Mouse (Mus musculus): ENCODE results near the gene Zfp704. TPM values are rescaled to one million over a fixed set of nuclear protein-coding genes. Genes with fewer than 3 reads are reported as not detected.
A peak's percentile ranks its signal among the peaks of the same experiment; 100 is the strongest.

The Zfp704 gene
- polyA plus RNA-seq, 1 experiment from 2014 or later: 7.2 TPM

GRCm38 (mm10) chr3:9481956-9482355 lies 127.9 kb downstream of the Zfp704 start:
- peak; percentile 66 for DNase-seq (ENCODE audit: low spot score)
- Histone ChIP-seq H3K27me3 (ENCODE audit: insufficient read depth, poor library complexity, severe bottlenecking) (no peaks in the 10 kb centered on the region), H3K9me3 (no peaks in the 10 kb centered on the region), H3K27ac (no peak overlapping the region), H3K4me3 (no peak overlapping the region), H3K4me1 (peaks cover 10% of the 10 kb centered on the region), H3K36me3 (no peaks in the 10 kb centered on the region)
- WGBS: 91% methylated on average over 4 of the region's 4 CpGs

- Histone ChIP-seq H3K36me3 (no peaks in the 10 kb centered on the region), H3K9me3 (no peaks in the 10 kb centered on the region), H3K4me3 (no peak overlapping the region), H3K4me1 (peaks cover 10% of the 10 kb centered on the region), H3K27ac (no peak overlapping the region), H3K27me3 (ENCODE audit: insufficient read depth, poor library complexity, severe bottlenecking) (no peaks in the 10 kb centered on the region)
- peak; percentile 74 for DNase-seq (ENCODE audit: low spot score)
- 59% methylated on average over 6 of the region's 6 CpGs for whole genome bisulfite sequencing
Measured at GRCm38 (mm10) chr3:9481358-9481757, 128.5 kb downstream of the Zfp704 start.

GRCm38 (mm10) chr3:9480936-9481335 lies 128.9 kb downstream of the Zfp704 start:
- Histone ChIP-seq H3K4me3 (no peak overlapping the region), H3K4me1 (peaks cover 10% of the 10 kb centered on the region), H3K36me3 (no peaks in the 10 kb centered on the region), H3K27me3 (ENCODE audit: insufficient read depth, poor library complexity, severe bottlenecking) (no peaks in the 10 kb centered on the region), H3K27ac (no peak overlapping the region), H3K9me3 (no peaks in the 10 kb centered on the region)
- 84% methylated on average over 5 of the region's 5 CpGs for WGBS
- DNase-seq (ENCODE audit: low spot score): peak; percentile 58

GRCm38 (mm10) chr3:9477386-9477785 lies 132.5 kb downstream of the Zfp704 start:
- WGBS: 79% methylated on average over 2 of the region's 2 CpGs
- H3K4me3 ChIP-seq: no peak overlapping the region
- H3K36me3 ChIP-seq: 0 out of 2 replicates have a peak, but pooled peaks cover 3% of the 10 kb centered on the region
- peaks cover 5% of the 10 kb centered on the region; the same call in 1 of the 2 replicates for H3K4me1 ChIP-seq
- no peaks in the 10 kb centered on the region for H3K27me3 ChIP-seq (ENCODE audit: insufficient read depth, poor library complexity, severe bottlenecking)
- peak; percentile 9 for DNase-seq (ENCODE audit: low spot score)
- no peak overlapping the region for H3K27ac ChIP-seq
- no peaks in the 10 kb centered on the region for H3K9me3 ChIP-seq

- H3K4me3 ChIP-seq: no peak overlapping the region
Measured at GRCm38 (mm10) chr3:9476336-9476735, 133.5 kb downstream of the Zfp704 start.

GRCm38 (mm10) chr3:9475501-9475900 lies 134.4 kb downstream of the Zfp704 start:
- no peaks in the 10 kb centered on the region for H3K4me1 ChIP-seq
- WGBS: 90% methylated on average over 5 of the region's 5 CpGs

More at GRCm38 (mm10) chr3:9476336-9476735, 133.5 kb downstream of the Zfp704 start:
- 93% methylated on average over 3 of the region's 3 CpGs for WGBS
- peaks cover 2% of the 10 kb centered on the region; the same call in 1 of the 2 replicates for H3K4me1 ChIP-seq
- peak; percentile 73 for DNase-seq (ENCODE audit: low spot score)
- H3K27me3 ChIP-seq (ENCODE audit: insufficient read depth, poor library complexity, severe bottlenecking): no peaks in the 10 kb centered on the region
- no peaks in the 10 kb centered on the region for H3K9me3 ChIP-seq
- 0 out of 2 replicates have a peak, but pooled peaks cover 3% of the 10 kb centered on the region for H3K36me3 ChIP-seq
- H3K27ac ChIP-seq: no peak overlapping the region

GRCm38 (mm10) chr3:9474331-9474730 lies 135.6 kb downstream of the Zfp704 start:
- no peaks in the 10 kb centered on the region for H3K27me3 ChIP-seq (ENCODE audit: insufficient read depth, poor library complexity, severe bottlenecking)
- no peak overlapping the region for H3K4me3 ChIP-seq
- H3K36me3 ChIP-seq: 0 out of 2 replicates have a peak, but pooled peaks cover 3% of the 10 kb centered on the region
- H3K9me3 ChIP-seq: no peaks in the 10 kb centered on the region
- no peaks in the 10 kb centered on the region for H3K4me1 ChIP-seq
- WGBS: 91% methylated on average over 6 of the region's 6 CpGs
- no peak overlapping the region for H3K27ac ChIP-seq
- DNase-seq (ENCODE audit: low spot score): peak; percentile 61

More at GRCm38 (mm10) chr3:9475501-9475900, 134.4 kb downstream of the Zfp704 start:
- H3K36me3 ChIP-seq: 0 out of 2 replicates have a peak, but pooled peaks cover 3% of the 10 kb centered on the region
- H3K9me3 ChIP-seq: no peaks in the 10 kb centered on the region
- no peak overlapping the region for H3K4me3 ChIP-seq
- peak; percentile 53 for DNase-seq (ENCODE audit: low spot score)
- no peak overlapping the region for H3K27ac ChIP-seq
- H3K27me3 ChIP-seq (ENCODE audit: insufficient read depth, poor library complexity, severe bottlenecking): no peaks in the 10 kb centered on the region

- 0 out of 2 replicates have a peak, but pooled peaks cover 3% of the 10 kb centered on the region for H3K4me1 ChIP-seq
- WGBS: 50% methylated on average over 3 of the region's 3 CpGs
- H3K4me3 ChIP-seq: no peak overlapping the region
- no peaks in the 10 kb centered on the region for H3K9me3 ChIP-seq
- H3K27ac ChIP-seq: no peak overlapping the region
- no peak for DNase-seq (ENCODE audit: low spot score)
- H3K36me3 ChIP-seq: peaks cover 11% of the 10 kb centered on the region
- H3K27me3 ChIP-seq (ENCODE audit: insufficient read depth, poor library complexity, severe bottlenecking): no peaks in the 10 kb centered on the region
Measured at GRCm38 (mm10) chr3:9466287-9466686, 143.6 kb downstream of the Zfp704 start.

- Histone ChIP-seq H3K4me3 (no peak overlapping the region), H3K36me3 (peaks cover 12% of the 10 kb centered on the region), H3K27me3 (ENCODE audit: insufficient read depth, poor library complexity, severe bottlenecking) (no peaks in the 10 kb centered on the region), H3K9me3 (no peaks in the 10 kb centered on the region), H3K4me1 (0 out of 2 replicates have a peak, but pooled peaks cover 3% of the 10 kb centered on the region), H3K27ac (no peak overlapping the region)
- WGBS: 76% methylated on average over 4 of the region's 4 CpGs
- no peak for DNase-seq (ENCODE audit: low spot score)
Measured at GRCm38 (mm10) chr3:9465731-9466130, 144.2 kb downstream of the Zfp704 start.

GRCm38 (mm10) chr3:9461660-9462059 lies 148.2 kb downstream of the Zfp704 start:
- WGBS: 60% methylated on average over 5 of the region's 5 CpGs
- H3K27me3 ChIP-seq (ENCODE audit: insufficient read depth, poor library complexity, severe bottlenecking): no peaks in the 10 kb centered on the region
- H3K27ac ChIP-seq: peak overlapping the region; percentile 44
- no peaks in the 10 kb centered on the region for H3K9me3 ChIP-seq
- H3K4me3 ChIP-seq: no peak overlapping the region
- H3K4me1 ChIP-seq: 0 out of 2 replicates have a peak, but pooled peaks cover 3% of the 10 kb centered on the region
- peak; percentile 71 for DNase-seq (ENCODE audit: low spot score)
- peaks cover 16% of the 10 kb centered on the region for H3K36me3 ChIP-seq

GRCm38 (mm10) chr3:9460284-9460683 lies 149.6 kb downstream of the Zfp704 start:
- no peaks in the 10 kb centered on the region for H3K9me3 ChIP-seq
- H3K36me3 ChIP-seq: peaks cover 16% of the 10 kb centered on the region
- DNase-seq (ENCODE audit: low spot score): peak; percentile 58
- H3K27ac ChIP-seq: no peak overlapping the region
- WGBS: 88% methylated on average over 6 of the region's 6 CpGs
- H3K27me3 ChIP-seq (ENCODE audit: insufficient read depth, poor library complexity, severe bottlenecking): no peaks in the 10 kb centered on the region
- H3K4me3 ChIP-seq: no peak overlapping the region
- H3K4me1 ChIP-seq: 0 out of 2 replicates have a peak, but pooled peaks cover 3% of the 10 kb centered on the region

- DNase-seq (ENCODE audit: low spot score): peak; percentile 73
- Histone ChIP-seq H3K36me3 (peaks cover 9% of the 10 kb centered on the region), H3K4me3 (no peak overlapping the region), H3K4me1 (peaks cover 6% of the 10 kb centered on the region), H3K9me3 (no peaks in the 10 kb centered on the region), H3K27me3 (ENCODE audit: insufficient read depth, poor library complexity, severe bottlenecking) (no peaks in the 10 kb centered on the region), H3K27ac (no peak overlapping the region)
- WGBS: 71% methylated on average over 10 of the region's 10 CpGs
Measured at GRCm38 (mm10) chr3:9456380-9456890, 153.4 kb downstream of the Zfp704 start.

- H3K4me1 ChIP-seq: peaks cover 6% of the 10 kb centered on the region
- no peaks in the 10 kb centered on the region for H3K9me3 ChIP-seq
- peaks cover 9% of the 10 kb centered on the region; the same call in 1 of the 2 replicates for H3K36me3 ChIP-seq
- WGBS: 88% methylated on average over 5 of the region's 5 CpGs
- peak; percentile 68 for DNase-seq (ENCODE audit: low spot score)
- H3K27me3 ChIP-seq (ENCODE audit: insufficient read depth, poor library complexity, severe bottlenecking): no peaks in the 10 kb centered on the region
- no peak overlapping the region for H3K27ac ChIP-seq
- no peak overlapping the region for H3K4me3 ChIP-seq
Measured at GRCm38 (mm10) chr3:9455351-9455750, 154.5 kb downstream of the Zfp704 start.
